Mouse (Mus musculus) C2C12 (cell line): ENCODE data around the gene Frmd8.

Experiments used
- CEBPB ChIP-seq: IDR thresholded peaks from one replicate; pipeline ENCODE4 v1.6.1; 2011; ENCODE audit warnings: low read depth, mild to moderate bottlenecking, control low read depth, moderate library complexity
- CTCF ChIP-seq: IDR thresholded peaks from one replicate; pipeline ENCODE4 v1.5.1; 2011; ENCODE audit not compliant: control insufficient read depth, insufficient read depth, insufficient read length
- FOSL1 ChIP-seq: IDR thresholded peaks from one replicate; pipeline ENCODE4 v1.8.0; 2011; ENCODE audit warnings: mild to moderate bottlenecking, low read length; ENCODE audit not compliant: poor library complexity, insufficient read depth, severe bottlenecking
- MAX ChIP-seq: IDR thresholded peaks from one replicate; pipeline ENCODE4 v1.6.1; 2011; ENCODE audit warnings: mild to moderate bottlenecking, control low read depth
- MYOD1 ChIP-seq: IDR thresholded peaks from one replicate; pipeline ENCODE4 v1.6.1; 2011; ENCODE audit warnings: low read depth; ENCODE audit not compliant: control insufficient read depth, insufficient read length
- MYOG ChIP-seq: IDR thresholded peaks from one replicate; pipeline ENCODE4 v1.6.1; 2011; ENCODE audit not compliant: control insufficient read depth, insufficient read length; ENCODE audit errors: extremely low read depth
- USF1 ChIP-seq: IDR thresholded peaks from one replicate; pipeline ENCODE4 v1.6.1; 2011; ENCODE audit warnings: low read depth, mild to moderate bottlenecking, control low read depth, moderate library complexity

- no peak for TF ChIP-seq CEBPB
- no peak for TF ChIP-seq CTCF
- TF ChIP-seq MYOD1, result no peak
- no peak for TF ChIP-seq MAX
- no peak for TF ChIP-seq FOSL1
- TF ChIP-seq USF1, result no peak
- TF ChIP-seq MYOG, result no peak
Measured at GRCm38 (mm10) chr19:5824826-5825617, 50.1 kb downstream of the Frmd8 start.
